Mouse (Mus musculus): ENCODE data around the gene Shisa5.
A peak's percentile ranks its signal among the peaks of the same experiment; 100 is the strongest.

Shisa5 gene

GRCm38 (mm10) chr9:109093786-109094552 lies 55.6 kb downstream of the Shisa5 start:
- no peak for DNase-seq (ENCODE audit: low spot score)

DNA sequence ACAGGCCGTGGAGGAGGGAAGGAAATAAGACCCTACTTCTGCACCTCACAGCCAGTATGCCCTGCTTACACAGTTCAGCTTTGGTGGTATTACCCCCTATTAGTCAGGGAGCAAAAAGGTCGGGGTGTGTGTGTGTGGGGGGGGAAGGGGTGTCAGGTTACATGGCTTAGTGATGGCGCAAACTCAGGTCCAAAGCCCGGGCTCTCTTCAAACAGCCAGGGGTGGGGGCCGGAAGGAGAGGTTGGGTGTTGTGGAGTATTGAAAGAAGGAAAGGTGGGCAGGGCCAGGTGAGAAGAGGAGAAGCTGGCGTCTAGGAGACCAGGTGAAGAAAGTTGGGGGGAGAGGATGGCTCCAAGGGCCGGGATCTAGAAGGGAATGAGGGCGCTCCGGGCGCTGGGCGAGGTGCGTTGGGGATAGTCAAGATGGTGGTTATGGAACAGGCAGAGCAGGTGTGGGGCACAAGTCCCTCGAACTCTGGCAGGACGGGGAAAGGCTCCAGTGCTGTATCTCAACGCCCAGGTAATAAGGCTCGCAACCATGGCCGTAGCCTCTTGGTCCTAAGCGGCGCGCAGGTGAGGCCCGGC lies 56.3 kb downstream of the Shisa5 start:
- DNase-seq (ENCODE audit: low spot score) = peak; percentile 71

DNA sequence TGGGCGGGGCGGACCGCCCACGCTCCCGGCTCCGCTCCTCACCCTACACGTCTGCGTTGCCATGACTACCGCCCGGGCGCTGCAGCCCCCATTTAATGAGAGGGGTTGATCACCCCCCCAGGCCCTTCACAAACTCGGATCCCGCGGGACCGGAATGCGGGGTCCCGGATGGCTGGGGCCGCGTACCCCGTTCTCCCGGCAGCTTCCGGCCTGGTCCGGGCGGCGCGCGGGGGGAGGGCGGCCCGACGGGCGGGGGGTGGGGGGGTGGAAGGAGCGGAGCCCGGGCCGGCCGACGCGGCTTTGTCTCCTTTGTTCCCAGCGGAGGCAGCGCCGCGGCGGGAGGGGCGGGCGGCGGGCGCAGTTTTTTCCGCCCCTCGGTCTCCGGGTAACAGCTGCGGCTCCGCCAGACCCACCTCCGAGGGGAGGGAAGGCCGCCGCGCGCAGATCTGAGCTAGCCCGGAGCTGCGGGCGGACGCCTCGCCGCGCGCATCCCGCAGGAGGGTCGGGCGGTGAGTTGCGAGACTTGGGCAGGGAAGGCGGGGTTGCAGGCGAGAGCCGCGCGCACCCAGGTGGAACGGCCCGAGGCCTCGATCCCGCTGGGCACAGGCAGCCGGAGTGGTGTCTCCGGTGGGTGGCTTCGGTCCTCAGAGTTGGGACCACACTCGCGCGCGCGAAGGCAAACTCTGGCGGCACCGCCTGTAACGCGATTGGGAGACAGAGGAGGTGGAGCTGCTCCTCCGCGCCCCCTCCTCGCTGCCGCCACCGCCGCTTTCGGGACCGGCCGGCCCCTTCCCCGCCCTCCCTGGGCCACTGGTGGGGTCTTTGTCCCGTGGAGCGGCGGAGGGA lies 57.0 kb downstream of the Shisa5 start, which contains the start of gene Plxnb1:
TSS of gene Plxnb1 (plus strand) at position 253 of the 846 bp plus-strand sequence.
- peak; percentile 70 for DNase-seq (ENCODE audit: low spot score)

GRCm38 (mm10) chr9:109096251-109096661 lies 57.9 kb downstream of the Shisa5 start:
- DNase-seq (ENCODE audit: low spot score) = peak; percentile 35

DNA sequence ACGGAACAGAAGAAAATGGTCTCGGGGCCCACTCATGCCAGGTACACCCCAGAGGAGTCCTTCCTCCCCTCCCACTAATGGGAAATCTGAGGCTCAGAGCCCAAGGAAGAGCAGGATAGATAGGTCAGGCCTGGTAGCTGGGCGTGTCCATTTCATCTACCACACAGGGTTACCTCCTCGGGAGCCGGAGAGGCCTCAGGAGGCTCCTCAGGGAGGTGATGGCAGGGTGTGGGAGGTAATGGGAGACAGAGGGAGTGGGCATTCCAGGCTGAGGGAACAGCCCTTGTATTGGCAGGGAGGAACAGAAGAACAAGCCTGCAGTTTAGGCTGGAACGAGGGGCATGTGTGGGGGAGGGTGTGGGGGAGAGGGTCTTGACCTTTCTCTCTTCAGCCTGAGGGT lies 58.5 kb downstream of the Shisa5 start:
- no peak for DNase-seq (ENCODE audit: low spot score)

- DNase-seq (ENCODE audit: low spot score) = no peak
These were observed 58.9 kb downstream of the Shisa5 start for GRCm38 (mm10) chr9:109097291-109097690.

- no peak for DNase-seq (ENCODE audit: low spot score)
These were observed 59.5 kb downstream of the Shisa5 start for GRCm38 (mm10) chr9:109097831-109098230.

DNA sequence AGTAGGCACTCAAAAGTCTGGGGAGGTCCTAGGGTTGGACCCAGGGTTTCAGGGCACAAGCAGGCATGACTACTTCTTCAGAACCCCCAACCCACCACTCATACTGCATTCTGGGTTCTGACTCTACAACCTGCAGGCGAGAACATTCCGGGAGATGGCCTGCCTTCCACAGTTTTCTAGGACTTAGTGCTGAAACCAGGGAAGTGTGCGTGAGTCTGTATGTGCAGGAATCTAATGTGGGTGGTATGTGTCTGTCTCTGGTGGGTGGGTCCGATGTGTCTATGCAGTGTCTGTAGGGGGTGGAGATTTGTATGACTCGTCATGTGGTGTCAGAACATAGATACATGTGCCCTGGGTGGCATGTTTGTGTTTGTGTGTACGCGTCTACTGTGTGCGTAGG lies 60.0 kb downstream of the Shisa5 start:
- no peak for DNase-seq (ENCODE audit: low spot score)

DNA sequence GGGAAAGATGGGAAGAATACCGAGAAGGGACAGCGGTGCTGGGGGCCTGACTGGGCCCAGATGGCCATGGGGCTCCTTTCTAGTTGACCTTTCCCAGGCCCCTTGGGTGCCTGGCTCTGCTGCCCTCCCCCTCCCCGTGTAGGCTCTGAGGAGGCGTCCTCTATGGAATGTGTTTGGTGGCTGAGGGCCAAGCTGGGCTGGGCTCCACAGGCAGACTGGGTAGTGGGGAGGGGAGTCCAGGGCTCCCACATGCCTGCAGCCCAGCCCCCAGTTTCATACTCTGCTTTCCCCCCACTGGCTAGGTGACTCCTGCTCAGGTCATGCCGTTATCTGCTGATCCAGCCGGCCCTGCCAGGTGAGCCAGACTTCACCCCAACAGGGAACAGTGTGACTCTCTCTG lies 60.6 kb downstream of the Shisa5 start:
- DNase-seq (ENCODE audit: low spot score) = peak; percentile 66

GRCm38 (mm10) chr9:109100307-109100928 lies 62.1 kb downstream of the Shisa5 start:
- no peak for DNase-seq (ENCODE audit: low spot score)

- DNase-seq (ENCODE audit: low spot score) = no peak
These were observed 63.6 kb downstream of the Shisa5 start for GRCm38 (mm10) chr9:109101933-109102445.

DNA sequence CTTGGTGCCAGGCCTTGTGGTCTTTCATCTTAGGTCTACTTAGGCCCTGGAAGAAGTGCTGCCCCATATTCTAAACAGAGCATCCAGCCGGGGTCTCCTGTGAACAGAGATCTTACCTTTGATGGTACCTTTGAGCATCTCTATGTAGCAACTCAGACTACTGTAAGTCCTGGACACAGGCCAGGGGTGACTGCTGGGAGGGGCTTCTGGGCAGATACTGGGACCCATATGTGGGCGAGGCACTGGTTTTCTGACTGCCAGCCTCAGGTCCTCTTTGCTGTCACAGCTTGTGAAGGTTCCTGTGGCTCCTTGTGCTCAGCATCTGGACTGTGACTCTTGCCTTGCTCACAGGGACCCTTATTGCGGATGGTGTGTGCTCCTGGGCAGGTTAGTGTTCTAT lies 64.2 kb downstream of the Shisa5 start:
- DNase-seq (ENCODE audit: low spot score) = no peak

DNA sequence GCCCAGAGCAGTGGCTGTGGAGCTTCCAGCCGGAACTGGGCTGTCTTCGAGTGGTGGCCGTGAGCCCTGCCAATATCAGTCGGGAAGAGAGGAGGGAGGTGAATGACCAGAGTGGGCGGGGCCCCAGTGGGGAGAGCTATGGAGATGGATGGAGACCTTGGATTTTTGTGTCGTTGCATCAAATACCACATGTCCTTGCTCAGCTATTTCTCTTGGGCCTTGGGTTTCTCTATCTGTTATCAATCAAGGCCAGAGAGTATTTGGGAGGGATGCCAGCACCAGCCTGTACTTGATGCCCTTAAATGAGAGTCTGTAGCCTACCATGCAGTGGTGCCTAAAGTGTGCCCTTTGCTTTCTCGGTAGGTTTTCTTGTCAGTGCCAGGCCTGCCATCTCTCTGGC lies 64.9 kb downstream of the Shisa5 start:
- no peak for DNase-seq (ENCODE audit: low spot score)

DNA sequence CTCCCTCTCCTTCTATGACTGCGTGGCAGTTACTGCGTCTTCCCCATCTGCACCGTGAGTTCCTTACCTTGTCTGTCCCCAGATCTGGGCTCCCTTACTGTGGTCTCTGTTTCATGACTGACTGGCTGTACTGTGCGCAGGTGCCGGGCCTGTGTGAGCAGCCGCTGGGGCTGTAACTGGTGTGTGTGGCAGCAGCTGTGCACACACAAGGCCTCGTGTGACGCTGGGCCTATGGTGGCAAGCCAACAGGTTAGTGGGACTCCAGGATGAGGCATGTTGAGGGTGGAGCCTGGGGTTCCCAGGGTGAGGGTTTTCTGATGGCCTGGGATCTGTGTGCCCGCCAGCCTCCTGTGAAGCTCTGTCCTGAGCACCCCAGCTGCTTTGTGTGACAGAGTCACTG lies 65.7 kb downstream of the Shisa5 start:
- no peak for DNase-seq (ENCODE audit: low spot score)

GRCm38 (mm10) chr9:109105011-109105410 lies 66.6 kb downstream of the Shisa5 start:
- DNase-seq (ENCODE audit: low spot score) = no peak

DNA sequence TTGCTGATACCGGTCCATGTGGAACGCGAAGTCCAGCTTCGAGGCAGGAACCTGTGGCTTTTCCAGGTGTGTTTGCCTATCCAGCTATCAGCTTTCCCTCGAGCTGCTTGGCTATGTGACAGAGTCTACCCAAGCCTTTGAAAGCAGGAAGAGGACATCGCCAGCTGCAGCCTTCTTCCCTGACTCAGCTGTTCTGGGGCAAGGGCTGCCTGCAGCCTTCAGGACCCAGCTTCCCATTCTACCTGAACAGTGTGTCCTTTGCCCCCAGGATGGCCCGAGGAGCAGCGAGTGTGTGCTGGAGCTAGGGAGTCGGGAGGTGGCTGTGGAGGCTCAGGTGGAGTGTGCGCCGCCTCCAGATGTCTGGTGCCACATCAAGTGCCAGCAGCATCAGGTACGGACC lies 67.3 kb downstream of the Shisa5 start:
- DNase-seq (ENCODE audit: low spot score) = no peak

GRCm38 (mm10) chr9:109107341-109107740 lies 69.0 kb downstream of the Shisa5 start:
- DNase-seq (ENCODE audit: low spot score) = no peak

Data from urinary bladder, postnatal 14 days (tissue).